Mouse (Mus musculus): ENCODE results near the gene Nkx1-2. TPM values are rescaled to one million over a fixed set of nuclear protein-coding genes. Genes with fewer than 3 reads are reported as not detected.

The Nkx1-2 gene
- polyA plus RNA-seq, 2 experiments = 0.01 TPM; not detected in 1

DNA sequence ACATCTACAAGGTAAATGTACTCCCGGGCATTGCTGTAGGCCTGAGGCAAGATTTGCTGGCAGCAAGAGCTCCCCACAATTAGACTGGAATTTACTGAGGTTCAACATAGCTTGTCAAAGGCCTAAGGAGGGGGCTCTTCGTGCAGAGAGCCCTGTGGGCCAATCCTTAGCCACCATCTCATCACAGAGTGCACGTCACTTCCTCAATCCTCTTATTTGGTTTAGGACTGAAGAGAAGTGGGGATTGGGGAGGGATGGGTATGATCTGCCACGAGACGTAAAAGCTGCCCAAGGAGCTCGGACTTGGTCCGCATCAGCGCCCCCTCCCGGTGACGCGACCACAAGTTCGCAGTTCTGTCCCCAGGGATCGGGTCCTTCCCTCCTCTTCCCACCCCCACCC lies 23.8 kb downstream of the Nkx1-2 start:
- Histone ChIP-seq H3K9me3 (ENCODE audit: control insufficient read depth, low read length) (no peaks in the 10 kb centered on the region), H3K4me3 (ENCODE audit: insufficient read depth in 1 of 2, low read depth in 2 of 2, low read length in 2 of 2) (peak overlapping the region; percentile 60 to 80), H3K9ac (replicated peaks) (peak overlapping the region; percentile 71), H3K27ac (peak overlapping the region; percentile 52), H3K36me3 (replicated peaks; ENCODE audit: control insufficient read depth, insufficient read depth, low read depth) (no peaks in the 10 kb centered on the region), H3K4me2 (ENCODE audit: low read depth) (peak overlapping the region; percentile 72), H3K27me3 (ENCODE audit: control insufficient read depth, insufficient read depth, low read length) (no peaks in the 10 kb centered on the region; the same call in 1 of the 2 replicates), H3K4me1 (replicated peaks; ENCODE audit: control insufficient read depth in 2 of 2, insufficient read depth in 2 of 2, low read length in 1 of 2) (peaks cover 29 to 32% of the 10 kb centered on the region in 2 experiments)
- DNase-seq (ENCODE audit: low read depth in 3 of 3, low spot score in 3 of 3) (peak; percentile 71 to 84 (median 77)), ATAC-seq (ENCODE audit: insufficient read depth) (peak; percentile 79)
- peak; percentile 84 for TF ChIP-seq CTCF (IDR thresholded peaks at IDR 0.05; ENCODE audit: low read depth)
- no peak for TF ChIP-seq EP300 (IDR thresholded peaks at IDR 0.05; ENCODE audit: low read depth)
- WGBS (ENCODE audit: insufficient replicate concordance) = 1% methylated on average over 13 of the region's 13 CpGs

DNA sequence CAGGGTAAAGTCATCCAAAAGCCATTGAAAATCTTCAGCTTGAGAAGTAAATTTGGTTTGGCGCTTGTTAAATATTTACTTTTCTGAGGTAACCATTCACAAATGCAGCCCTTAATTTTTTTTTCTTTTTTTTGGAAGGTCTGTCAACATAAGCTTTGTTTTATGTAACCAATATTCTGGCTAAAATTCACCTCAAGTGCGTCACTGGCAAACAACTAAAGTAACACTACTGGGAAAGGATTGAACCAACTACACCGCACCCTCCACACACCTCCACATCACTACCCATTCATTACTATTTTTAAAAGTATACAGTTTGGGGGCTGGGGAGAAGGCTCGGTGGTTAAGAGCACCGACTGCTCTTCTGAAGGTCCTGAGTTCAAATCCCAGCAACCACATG lies 24.8 kb downstream of the Nkx1-2 start:
- DNase-seq (ENCODE audit: low read depth in 3 of 3, low spot score in 3 of 3) (no peak), ATAC-seq (ENCODE audit: insufficient read depth) (no peak)
- Histone ChIP-seq H3K9ac (replicated peaks) (no peak overlapping the region), H3K4me2 (ENCODE audit: low read depth) (peak overlapping the region; percentile 72), H3K4me3 (ENCODE audit: insufficient read depth in 1 of 2, low read depth in 2 of 2, low read length in 2 of 2) (peak overlapping the region in 1 of 2 experiments; percentile 60; a peak in 2 of 4 replicates), H3K27ac (no peak overlapping the region), H3K27me3 (ENCODE audit: control insufficient read depth, insufficient read depth, low read length) (no peaks in the 10 kb centered on the region; the same call in 1 of the 2 replicates), H3K4me1 (replicated peaks; ENCODE audit: control insufficient read depth in 2 of 2, insufficient read depth in 2 of 2, low read length in 1 of 2) (peaks cover 37 to 39% of the 10 kb centered on the region in 2 experiments), H3K36me3 (replicated peaks; ENCODE audit: control insufficient read depth, insufficient read depth, low read depth) (no peaks in the 10 kb centered on the region), H3K9me3 (ENCODE audit: control insufficient read depth, low read length) (no peaks in the 10 kb centered on the region)
- 81% methylated on average over 5 of the region's 5 CpGs for WGBS (ENCODE audit: insufficient replicate concordance)
- TF ChIP-seq CTCF (IDR thresholded peaks at IDR 0.05; ENCODE audit: low read depth) = no peak
- no peak for TF ChIP-seq EP300 (IDR thresholded peaks at IDR 0.05; ENCODE audit: low read depth)

DNA sequence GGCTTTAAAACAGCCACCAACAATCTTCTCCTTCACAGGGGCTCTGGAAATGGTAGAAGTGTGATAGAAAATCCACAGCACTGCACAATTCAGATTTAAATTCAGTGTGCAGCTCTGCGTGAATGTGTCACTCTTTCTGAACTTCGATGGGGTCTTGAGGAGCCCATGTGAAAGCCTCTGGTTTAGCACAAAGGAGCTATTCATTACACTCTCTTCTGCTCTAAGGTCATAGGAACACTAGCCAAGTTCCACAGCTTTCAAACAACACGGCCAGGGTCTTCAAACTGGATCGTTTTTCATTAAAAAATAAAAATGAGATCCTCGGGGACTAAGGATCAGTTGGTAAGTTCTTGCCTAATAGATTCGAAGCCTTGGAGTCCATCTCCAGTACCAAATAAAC lies 26.2 kb downstream of the Nkx1-2 start:
- Histone ChIP-seq H3K36me3 (replicated peaks; ENCODE audit: control insufficient read depth, insufficient read depth, low read depth) (peaks cover 7% of the 10 kb centered on the region), H3K27ac (peak overlapping the region; percentile 26), H3K4me3 (ENCODE audit: insufficient read depth in 1 of 2, low read depth in 2 of 2, low read length in 2 of 2) (no peak overlapping the region; a peak in 1 of 4 replicates), H3K9me3 (ENCODE audit: control insufficient read depth, low read length) (no peaks in the 10 kb centered on the region), H3K4me2 (ENCODE audit: low read depth) (peak overlapping the region; percentile 57), H3K27me3 (ENCODE audit: control insufficient read depth, insufficient read depth, low read length) (no peaks in the 10 kb centered on the region; the same call in 1 of the 2 replicates), H3K4me1 (replicated peaks; ENCODE audit: control insufficient read depth in 2 of 2, insufficient read depth in 2 of 2, low read length in 1 of 2) (peaks cover 37 to 41% of the 10 kb centered on the region in 2 experiments), H3K9ac (replicated peaks) (peak overlapping the region; percentile 5; the same call in 1 of the 2 replicates)
- ATAC-seq (ENCODE audit: insufficient read depth) = no peak
- no peak for DNase-seq (ENCODE audit: low read depth in 3 of 3, low spot score in 3 of 3)
- 73% methylated on average over 6 of the region's 6 CpGs for WGBS (ENCODE audit: insufficient replicate concordance)
- no peak for TF ChIP-seq CTCF (IDR thresholded peaks at IDR 0.05; ENCODE audit: low read depth)
- TF ChIP-seq EP300 (IDR thresholded peaks at IDR 0.05; ENCODE audit: low read depth) = no peak

DNA sequence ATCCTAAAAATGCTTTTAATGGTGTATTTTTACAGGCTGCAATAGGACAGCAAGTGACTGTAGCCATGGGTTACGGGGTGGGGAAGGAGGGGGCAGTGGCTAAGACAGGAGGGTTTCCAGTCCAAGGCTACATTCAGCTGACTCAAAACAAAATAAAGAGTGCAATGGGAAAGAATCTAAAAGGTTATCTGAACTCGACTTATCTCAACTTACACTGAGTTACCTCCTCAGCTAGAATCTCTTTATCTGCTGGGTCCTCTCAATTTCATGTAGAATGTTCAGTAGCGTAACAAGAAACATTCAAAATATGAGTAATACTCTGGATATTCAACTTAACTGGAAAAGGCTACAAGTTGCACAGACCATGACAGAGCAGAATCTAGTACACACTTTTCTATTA lies 26.7 kb downstream of the Nkx1-2 start:
- no peak for ATAC-seq (ENCODE audit: insufficient read depth)
- TF ChIP-seq CTCF (IDR thresholded peaks at IDR 0.05; ENCODE audit: low read depth) (no peak), EP300 (IDR thresholded peaks at IDR 0.05; ENCODE audit: low read depth) (no peak)
- Histone ChIP-seq H3K27me3 (ENCODE audit: control insufficient read depth, insufficient read depth, low read length) (no peaks in the 10 kb centered on the region; the same call in 1 of the 2 replicates), H3K9ac (replicated peaks) (peak overlapping the region; percentile 39), H3K9me3 (ENCODE audit: control insufficient read depth, low read length) (no peaks in the 10 kb centered on the region), H3K4me3 (ENCODE audit: insufficient read depth in 1 of 2, low read depth in 2 of 2, low read length in 2 of 2) (no peak overlapping the region; a peak in 1 of 4 replicates), H3K4me2 (ENCODE audit: low read depth) (peak overlapping the region; percentile 57), H3K27ac (peak overlapping the region; percentile 29), H3K4me1 (replicated peaks; ENCODE audit: control insufficient read depth in 2 of 2, insufficient read depth in 2 of 2, low read length in 1 of 2) (peaks cover 37 to 41% of the 10 kb centered on the region in 2 experiments), H3K36me3 (replicated peaks; ENCODE audit: control insufficient read depth, insufficient read depth, low read depth) (peaks cover 10% of the 10 kb centered on the region)
- DNase-seq (ENCODE audit: low read depth in 3 of 3, low spot score in 3 of 3) = peak in 1 of 3 experiments; percentile 29
- 23% methylated on average over 3 of the region's 3 CpGs for WGBS (ENCODE audit: insufficient replicate concordance)

DNA sequence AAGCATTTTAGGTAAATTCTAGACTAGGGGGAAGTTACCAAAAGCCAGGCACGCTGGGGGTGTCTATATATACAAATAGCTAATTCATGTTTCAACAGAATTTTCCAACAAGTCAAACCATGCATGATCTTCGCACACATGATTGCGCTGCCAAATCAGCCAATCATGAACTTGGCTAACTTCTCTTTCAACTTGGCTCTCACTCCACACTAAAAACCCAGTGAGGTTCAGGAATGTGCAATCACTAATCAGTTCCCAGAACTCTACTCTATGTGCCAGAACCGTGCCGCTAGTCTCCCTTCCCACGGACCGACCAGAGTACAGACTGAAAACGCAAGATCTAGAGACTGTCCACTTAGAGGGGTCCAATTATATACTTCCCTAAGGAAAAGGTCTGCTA lies 28.0 kb downstream of the Nkx1-2 start:
- DNase-seq (ENCODE audit: low read depth in 3 of 3, low spot score in 3 of 3) (no peak), ATAC-seq (ENCODE audit: insufficient read depth) (no peak)
- WGBS (ENCODE audit: insufficient replicate concordance) = 82% methylated on average over 8 of the region's 8 CpGs
- Histone ChIP-seq H3K36me3 (replicated peaks; ENCODE audit: control insufficient read depth, insufficient read depth, low read depth) (peaks cover 17% of the 10 kb centered on the region), H3K4me1 (replicated peaks; ENCODE audit: control insufficient read depth in 2 of 2, insufficient read depth in 2 of 2, low read length in 1 of 2) (peaks cover 31 to 36% of the 10 kb centered on the region in 2 experiments), H3K4me2 (ENCODE audit: low read depth) (0 out of 2 replicates have a peak overlapping the region, but pooled peaks have one; percentile 16), H3K9me3 (ENCODE audit: control insufficient read depth, low read length) (no peaks in the 10 kb centered on the region), H3K9ac (replicated peaks) (no peak overlapping the region), H3K27me3 (ENCODE audit: control insufficient read depth, insufficient read depth, low read length) (no peaks in the 10 kb centered on the region; the same call in 1 of the 2 replicates), H3K4me3 (ENCODE audit: insufficient read depth in 1 of 2, low read depth in 2 of 2, low read length in 2 of 2) (no peak overlapping the region), H3K27ac (no peak overlapping the region)
- TF ChIP-seq EP300 (IDR thresholded peaks at IDR 0.05; ENCODE audit: low read depth) (no peak), CTCF (IDR thresholded peaks at IDR 0.05; ENCODE audit: low read depth) (no peak)

All from liver, embryonic 14.5 days (tissue).